Mouse (Mus musculus) kidney, adult 11 months (tissue): ENCODE data around the gene Edar.
"Not testable (repeated sequence)": the region's sequence is repeated elsewhere in the genome, so short reads cannot be mapped to it uniquely, and the experiment has no call there.

ENCODE experiments used
- DNase-seq: peaks from one replicate; pipeline ENCODE4 v3.0.0; 2022

The Edar gene

GRCm38 (mm10) chr10:58675533-58675932 is at the start of gene Edar:
Gene Edar, minus strand, starts transcription at chr10:58675654.
- DNase-seq, result peak; percentile 69

DNA sequence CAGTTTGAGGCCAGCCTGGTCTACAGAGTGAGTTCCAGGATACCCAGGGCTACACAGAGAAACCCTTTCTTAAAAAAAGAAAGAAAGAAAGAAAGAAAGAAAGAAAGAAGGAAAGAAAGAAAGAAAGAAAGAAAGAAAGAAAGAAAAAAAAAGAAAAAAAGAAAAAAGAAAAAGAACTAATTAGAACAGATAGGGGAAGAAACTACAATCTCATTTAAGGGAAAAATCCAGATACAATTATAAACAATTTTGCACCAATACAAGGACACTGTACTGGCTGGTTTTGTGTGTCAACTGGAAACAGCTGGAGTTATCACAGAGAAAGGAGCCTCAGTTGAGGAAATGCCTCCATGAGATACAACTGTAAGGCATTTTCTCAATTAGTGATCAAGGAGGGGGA is 42.7 kb upstream of the Edar start, which contains the start of gene Gm17542:
Gene Gm17542, minus strand, starts transcription at position 101 of the 400 bp plus-strand sequence.
- not testable (repeated sequence) for DNase-seq

GRCm38 (mm10) chr10:58714789-58715148 is 39.3 kb upstream of the Edar start:
- DNase-seq, result peak; percentile 3

- DNase-seq, result no peak
These were observed 38.7 kb upstream of the Edar start for GRCm38 (mm10) chr10:58713855-58714788.

DNA sequence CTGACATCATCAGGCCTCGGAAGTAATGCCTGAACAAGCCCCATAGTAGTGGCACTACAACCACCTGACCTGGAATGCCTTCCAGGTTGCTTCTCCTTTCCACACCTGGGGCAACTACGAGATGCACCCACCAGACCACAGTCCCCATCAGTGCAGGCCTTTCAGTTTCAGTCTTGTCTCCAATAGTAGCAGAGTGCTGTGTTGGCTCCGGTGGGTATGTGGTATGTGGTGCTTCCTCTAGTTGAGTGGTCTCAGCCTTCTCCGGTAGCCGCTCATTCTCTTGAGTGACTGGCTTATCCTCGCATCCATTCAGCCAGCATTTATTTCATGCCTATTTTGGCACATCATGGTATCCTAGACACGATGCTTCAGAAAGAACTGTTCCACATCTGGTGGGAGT is 37.8 kb upstream of the Edar start:
- DNase-seq, result no peak

GRCm38 (mm10) chr10:58709021-58709420 is 33.6 kb upstream of the Edar start:
- no peak for DNase-seq

DNA sequence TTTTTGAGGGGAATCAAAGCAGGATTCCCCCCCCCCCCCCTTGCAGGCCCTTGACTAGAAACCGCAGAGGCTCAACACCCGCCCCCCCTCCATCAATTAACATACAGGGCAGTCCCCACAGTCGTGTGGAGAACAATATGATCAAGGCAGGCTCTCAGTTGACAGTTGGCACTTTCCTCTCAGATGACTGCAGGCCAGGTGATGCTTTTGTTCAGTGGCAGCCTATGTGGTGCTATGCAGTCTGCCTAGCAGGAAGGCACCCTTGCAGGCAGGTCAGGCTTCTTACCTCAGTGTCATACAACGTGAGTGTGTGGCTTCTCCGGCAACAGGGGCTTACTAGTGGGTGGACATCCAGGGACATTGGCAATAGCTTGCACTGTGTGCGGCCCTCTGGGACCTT is 25.1 kb upstream of the Edar start:
- DNase-seq, result no peak

- DNase-seq, result no peak
These were observed 24.7 kb upstream of the Edar start for GRCm38 (mm10) chr10:58700160-58700559.

- no peak for DNase-seq
These were observed 23.5 kb upstream of the Edar start for GRCm38 (mm10) chr10:58698955-58699354.

DNA sequence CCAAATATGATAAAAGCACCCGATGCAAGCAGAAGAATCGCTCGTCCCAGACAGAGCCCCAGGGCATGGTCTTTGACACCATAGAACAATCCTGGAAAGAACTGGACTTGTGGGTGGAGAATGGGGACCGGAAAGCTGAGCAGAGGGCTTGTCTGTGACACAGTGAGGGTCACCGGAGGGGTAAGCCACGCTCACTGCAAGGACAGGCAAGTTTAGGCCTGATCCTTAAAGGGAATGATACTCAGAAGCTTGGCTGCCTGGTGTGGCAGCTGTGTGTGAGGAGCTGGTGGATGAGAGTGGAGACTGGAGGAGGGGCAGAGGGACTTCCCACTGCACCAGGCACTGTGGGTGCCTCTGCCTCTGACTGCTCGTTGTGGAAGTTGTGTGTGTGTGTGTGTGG is 15.6 kb upstream of the Edar start:
- DNase-seq, result no peak

GRCm38 (mm10) chr10:58679298-58679697 is 3.8 kb upstream of the Edar start:
- DNase-seq, result no peak

DNA sequence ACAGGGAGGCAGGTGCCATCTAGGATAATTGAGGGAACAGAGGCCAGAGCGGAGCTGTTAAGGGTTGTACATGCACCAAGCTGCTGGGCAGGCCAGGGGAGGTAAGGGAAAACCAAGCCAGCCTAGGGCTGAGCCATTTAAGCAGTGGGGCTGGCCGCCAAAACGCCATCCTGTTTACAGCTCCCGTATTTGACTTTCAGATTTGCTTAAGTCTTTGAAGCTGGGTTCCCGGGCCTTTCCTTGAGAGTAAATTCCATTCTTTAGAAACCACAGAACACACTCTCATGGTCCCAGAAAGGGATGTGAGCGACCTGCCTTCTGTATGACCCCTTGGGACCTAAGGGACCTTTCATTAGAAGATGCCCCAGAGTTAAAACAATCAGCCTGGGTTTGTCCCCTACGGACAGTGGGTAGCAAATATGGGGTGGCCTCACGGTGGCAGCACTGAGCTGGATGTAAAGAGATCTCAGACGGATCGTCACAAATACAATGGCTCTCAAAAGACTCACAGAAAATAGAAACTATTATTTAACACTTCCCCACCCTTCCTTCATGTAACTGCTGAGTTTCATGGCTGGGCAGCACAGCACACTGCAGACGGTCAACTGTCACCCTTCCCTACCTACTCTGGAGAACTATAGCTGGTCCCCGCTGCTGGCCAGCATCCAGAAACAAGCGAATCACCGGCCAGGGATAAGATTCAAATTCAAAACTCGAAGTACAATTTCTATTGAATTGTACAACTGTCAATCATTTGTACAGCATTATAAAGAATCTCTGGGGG is 2.0 kb downstream of the Edar start:
- peak; percentile 63 for DNase-seq

- no peak for DNase-seq
These were observed 2.7 kb downstream of the Edar start for GRCm38 (mm10) chr10:58672557-58673277.

- peak; percentile 43 for DNase-seq
These were observed 11.6 kb downstream of the Edar start for GRCm38 (mm10) chr10:58663868-58664267.

- no peak for DNase-seq
These were observed 12.0 kb downstream of the Edar start for GRCm38 (mm10) chr10:58663417-58663816.

DNA sequence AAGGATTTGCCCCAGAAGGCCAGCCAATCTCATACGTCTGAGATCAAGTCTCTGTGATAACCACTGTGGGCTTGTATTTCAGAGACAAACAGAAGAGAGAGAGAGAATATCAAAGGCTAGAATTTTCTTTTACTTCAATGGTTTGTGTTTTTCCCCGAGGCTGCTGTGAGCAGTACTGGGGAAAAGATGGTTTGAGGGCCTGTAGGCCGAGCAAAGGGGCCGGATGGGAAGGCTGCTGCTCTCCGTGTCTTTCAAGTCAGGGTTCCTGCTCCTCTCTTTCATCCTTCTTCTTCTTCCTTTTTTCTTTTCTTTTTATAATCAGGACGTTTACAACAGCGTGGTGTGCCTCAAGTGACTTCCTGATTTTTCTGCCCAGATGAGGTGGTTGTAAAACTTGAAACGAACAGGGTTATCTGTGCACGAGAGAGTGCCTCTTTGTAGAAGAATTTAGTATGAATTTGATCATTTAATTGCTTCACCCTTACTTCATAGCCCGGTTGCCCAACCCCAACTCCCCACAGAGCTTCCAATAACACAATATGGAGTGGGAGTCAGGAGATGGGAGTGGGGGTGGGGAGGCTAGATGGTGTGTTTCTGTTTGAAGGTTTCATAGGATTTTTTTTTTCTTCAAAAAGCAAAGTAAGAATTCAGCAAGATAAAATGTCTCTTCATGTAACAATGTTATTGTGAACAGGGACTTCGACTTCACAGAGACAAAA is 16.0 kb downstream of the Edar start:
- no peak for DNase-seq

GRCm38 (mm10) chr10:58657731-58658130 is 17.7 kb downstream of the Edar start:
- peak; percentile 28 for DNase-seq

- DNase-seq, result no peak
These were observed 21.8 kb downstream of the Edar start for GRCm38 (mm10) chr10:58653679-58654078.

GRCm38 (mm10) chr10:58652418-58653394 is 22.7 kb downstream of the Edar start:
- peak; percentile 57 for DNase-seq

DNA sequence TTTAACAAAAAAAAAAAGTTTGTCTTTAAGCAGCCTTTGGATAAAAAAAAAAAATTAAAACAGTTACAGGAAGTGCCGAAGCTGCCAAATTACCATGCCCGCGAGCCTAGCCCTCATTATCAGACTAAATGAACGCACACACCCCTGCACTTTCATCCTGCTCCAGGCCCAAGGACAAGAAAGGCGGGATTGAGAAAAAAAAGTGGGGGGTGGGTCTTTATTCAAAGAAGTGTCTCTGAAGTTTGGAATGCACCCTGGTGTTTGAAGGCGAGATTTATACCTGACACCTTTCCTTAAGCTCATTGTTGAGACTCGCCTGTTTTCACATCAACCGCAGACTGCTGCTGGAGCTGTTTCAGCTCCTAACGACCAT is 23.4 kb downstream of the Edar start:
- DNase-seq, result no peak
